Mouse (Mus musculus) liver, embryonic 14.5 days (tissue): ENCODE measurements around the gene Cbx7.

Experiments
- CTCF ChIP-seq: IDR thresholded peaks from 2 replicates; pipeline ENCODE4 v1.5.1; 2016; ENCODE audit warnings: antibody characterized with exemption, low read depth, control low read depth
- EP300 ChIP-seq: IDR thresholded peaks from 2 replicates; pipeline ENCODE4 v1.6.1; 2016; ENCODE audit warnings: antibody characterized with exemption, low read depth

DNA sequence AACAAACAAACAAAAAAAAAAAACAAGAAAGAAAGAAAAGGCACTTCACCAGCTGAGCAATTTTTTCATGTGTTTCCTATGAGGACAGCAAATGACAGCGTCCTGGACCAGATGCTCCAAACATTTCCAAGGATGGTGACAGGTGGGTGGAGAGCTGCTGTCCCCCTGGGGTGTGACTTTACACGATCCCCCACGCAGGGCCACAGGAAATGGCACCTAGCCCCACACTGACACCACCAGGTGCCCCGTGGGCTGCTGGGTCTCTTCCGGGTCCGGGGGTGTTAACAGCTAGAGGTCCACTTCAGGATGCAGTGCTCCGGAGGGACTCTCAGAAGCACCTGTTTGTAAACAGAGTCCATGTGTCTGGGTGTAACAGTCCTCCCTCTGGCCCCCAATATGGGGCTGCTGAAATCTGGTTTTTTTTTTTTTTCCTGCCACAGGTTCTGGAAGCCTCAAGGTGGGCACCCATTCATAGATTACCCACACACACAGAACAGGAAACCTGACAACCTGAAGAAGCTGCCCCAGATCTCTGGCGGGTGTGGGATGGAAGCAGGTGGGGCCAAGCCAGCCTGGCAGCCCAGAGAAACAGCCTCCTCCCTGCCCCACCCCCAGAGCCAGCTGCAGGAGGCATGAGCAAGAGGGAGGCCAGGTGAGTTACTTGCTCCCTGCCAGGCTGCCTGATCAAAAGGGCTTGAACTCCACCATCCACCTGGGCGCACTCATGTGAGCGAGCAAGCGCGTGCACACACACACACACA, 38.7 kb upstream of the Cbx7 start:
- TF ChIP-seq CTCF (no peak), EP300 (no peak)
